Mouse (Mus musculus) embryo, embryonic 9.5 days (tissue): ENCODE measurements around the gene Stxbp1.
"Not testable (repeated sequence)": the region's sequence is repeated elsewhere in the genome, so short reads cannot be mapped to it uniquely, and the experiment has no call there.

Source experiments
- DNase-seq: peaks from one replicate; pipeline ENCODE4 v3.0.0-alpha.2; 2017; ENCODE audit errors: extremely low spot score

Gene Stxbp1

DNA sequence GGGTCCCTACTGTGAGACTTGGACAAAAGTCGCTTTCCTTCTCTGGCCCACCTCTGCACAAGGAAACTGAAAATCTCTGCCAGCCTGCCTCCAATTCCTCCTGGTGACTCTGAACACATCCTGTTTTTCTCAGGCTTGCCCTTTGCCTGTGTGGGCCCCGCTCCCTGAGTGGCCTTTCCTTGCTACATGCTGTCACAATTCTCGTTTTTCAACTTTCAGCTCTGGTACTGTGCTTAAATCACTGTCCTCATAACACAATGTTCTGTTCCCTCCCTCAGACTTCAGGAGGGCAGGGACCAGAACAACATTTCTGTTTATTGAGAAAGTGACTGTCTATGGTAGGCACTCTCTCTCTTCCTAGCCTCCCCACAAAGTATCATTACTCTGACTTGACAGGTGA, 27.0 kb upstream of the Stxbp1 start:
- DNase-seq, result no peak

GRCm38 (mm10) chr2:32870275-32871100, 23.4 kb upstream of the Stxbp1 start:
- no peak for DNase-seq

DNA sequence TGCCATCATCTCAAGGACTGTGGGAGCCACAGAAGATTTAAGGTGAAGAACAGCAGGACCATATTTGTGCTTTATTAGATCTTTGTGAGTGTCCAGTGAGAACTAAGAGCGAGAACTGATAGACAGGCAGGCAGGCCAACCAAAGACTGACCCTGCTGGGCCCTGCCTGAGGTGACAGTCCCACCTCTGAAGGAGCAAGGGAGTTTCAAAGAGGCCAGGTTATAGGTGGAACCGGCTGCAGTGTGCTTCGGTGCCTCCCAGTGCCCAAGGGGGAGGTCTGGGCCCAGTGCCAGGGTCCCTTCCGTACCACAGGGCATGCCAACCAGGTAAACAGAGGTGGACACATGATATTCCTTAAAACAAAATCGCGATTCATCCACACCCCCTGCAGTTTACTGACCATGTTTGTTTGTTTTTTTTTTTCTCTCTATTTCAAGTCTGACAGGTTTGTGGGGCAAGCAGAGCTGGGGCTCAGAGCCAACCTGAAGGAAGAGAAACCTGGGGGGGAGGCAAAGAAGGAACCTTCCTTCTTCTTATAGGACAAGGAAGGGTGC, 22.8 kb upstream of the Stxbp1 start:
- no peak for DNase-seq

DNA sequence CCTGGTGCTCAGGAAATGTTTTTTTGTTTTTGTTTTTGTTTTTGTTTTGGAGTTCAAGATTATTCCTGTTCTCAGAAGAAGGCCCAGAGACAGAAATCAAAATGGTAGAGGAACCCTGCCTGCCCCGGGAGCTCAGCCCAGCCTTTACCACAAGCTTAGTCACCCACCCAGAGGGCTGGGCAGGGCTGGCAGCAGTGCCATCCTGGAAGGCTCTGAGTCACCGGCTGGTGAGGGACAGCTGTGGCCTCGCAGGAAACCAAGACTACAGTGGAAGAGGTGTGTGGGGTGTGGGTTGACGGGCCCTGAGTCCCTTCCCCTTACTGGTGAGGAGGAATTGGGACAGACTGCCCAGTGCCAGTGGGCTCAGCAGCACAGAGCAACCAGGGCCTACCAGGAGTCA, 20.3 kb upstream of the Stxbp1 start:
- DNase-seq, result no peak

GRCm38 (mm10) chr2:32864755-32865154, 17.7 kb upstream of the Stxbp1 start:
- peak; percentile 32 for DNase-seq

DNA sequence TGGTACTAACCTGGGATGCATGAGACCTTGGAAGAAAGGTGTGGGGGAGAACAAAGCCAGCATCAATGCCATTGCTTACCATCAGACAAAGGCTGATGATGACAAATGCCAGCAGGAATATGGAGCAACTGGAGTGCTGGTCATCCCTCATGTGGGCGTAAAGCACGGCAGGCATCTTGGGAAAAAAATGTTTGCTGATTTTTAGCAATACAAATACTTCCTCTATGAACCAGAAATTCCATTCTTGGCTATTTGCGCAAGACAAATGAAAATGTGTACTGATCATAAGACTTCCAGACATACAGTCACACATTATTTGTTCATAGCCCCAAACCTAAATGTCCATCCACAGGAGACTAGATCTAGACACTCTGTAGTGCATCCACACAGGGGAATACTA, 16.3 kb upstream of the Stxbp1 start:
- DNase-seq, result no peak

- DNase-seq, result no peak
Observed at GRCm38 (mm10) chr2:32860799-32861198, 13.8 kb upstream of the Stxbp1 start.

DNA sequence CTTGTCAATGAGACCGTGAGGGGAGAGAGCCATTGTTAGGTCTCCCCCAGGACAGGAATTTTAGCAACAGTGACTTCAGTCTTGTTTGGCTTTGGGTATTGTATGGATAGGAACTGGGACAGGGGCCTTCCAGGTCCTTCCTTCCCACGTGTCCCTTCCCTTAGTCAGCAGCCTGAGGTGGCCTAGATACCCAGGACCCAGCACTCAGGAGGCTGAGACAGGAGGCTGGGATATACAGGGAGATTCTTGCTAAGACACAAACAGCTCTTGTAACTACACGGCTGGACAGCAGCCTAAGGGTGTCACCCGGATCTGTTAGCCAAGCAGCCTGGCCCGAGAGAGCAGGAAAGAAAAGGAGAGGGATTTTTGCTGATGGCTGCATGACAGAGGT, 12.6 kb upstream of the Stxbp1 start:
- DNase-seq, result no peak

- DNase-seq, result peak; percentile 49
Observed at GRCm38 (mm10) chr2:32859010-32859621, 12.1 kb upstream of the Stxbp1 start.

DNA sequence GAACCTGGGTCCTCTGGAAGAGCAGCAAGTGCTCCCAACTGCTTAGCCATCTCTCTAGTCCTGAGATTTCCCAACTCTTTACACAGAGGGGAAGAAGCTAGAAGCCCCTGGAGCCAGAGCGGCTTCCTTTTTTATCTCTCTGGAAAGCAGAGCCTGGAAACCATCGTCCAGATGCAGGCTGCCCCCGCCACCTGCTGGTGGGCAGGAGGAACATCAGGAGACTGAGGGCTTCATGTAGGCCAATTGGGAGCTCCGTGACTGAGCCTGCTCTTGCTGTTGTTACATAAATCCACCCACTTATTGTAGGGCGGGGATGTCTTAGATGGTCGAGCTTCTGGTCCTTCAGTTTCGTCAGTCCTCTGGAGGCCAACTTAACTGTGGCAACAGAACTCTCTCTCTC, 10.5 kb upstream of the Stxbp1 start:
- DNase-seq, result peak; percentile 82

DNA sequence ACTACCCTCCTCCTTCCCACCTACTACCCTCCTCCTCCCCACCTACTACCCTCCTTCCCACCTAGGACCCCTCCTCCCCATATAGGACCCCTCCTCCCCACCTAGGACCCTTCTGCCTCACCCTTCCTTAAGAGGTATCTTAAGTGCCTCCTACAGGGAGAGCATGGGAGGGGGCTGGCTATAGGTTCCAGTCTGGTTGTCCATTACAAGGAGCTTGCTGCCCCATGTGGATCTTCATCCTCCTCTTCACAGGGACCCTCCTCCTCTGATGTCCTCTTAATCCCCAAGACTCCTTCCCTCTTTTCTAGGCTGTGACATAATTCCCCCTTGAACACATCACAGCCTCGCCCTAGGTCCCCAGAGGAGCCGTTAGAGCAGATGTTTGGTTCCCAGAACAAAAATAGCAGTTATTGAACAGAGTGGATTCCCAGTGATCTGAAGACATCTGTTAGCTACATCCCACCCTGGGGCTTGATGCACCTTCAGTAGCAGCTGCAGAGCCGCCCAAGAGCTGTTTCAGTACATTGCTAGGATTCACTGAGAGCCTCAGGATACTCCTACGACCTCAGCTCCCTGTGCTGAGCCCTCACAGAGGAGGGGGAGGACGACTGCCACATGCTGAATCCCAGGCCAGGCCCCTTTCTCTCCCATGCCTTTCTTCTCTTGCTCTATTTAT, 8.9 kb upstream of the Stxbp1 start:
- no peak for DNase-seq

- DNase-seq, result no peak
Observed at GRCm38 (mm10) chr2:32855046-32855785, 8.2 kb upstream of the Stxbp1 start.

- peak; percentile 82 for DNase-seq
Observed at GRCm38 (mm10) chr2:32854206-32854605, 7.2 kb upstream of the Stxbp1 start.

DNA sequence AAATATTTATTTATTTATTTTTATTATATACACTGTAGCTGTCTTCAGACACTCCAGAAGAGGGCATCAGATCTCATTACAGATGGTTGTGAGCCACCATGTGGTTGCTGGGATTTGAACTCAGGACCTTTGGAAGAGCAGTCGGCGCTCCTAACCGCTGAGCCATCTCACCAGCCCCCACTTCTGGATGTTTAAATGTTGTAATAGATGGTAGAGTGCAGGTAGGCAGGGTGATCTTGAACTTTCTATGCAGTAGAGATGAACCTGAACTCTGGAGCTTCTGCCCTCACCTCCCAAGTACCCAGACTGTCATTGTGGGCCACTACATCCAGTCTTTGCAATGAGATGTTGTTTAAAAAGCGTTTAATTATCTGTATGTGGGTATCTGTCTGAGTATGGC, 6.7 kb upstream of the Stxbp1 start:
- not testable (repeated sequence) for DNase-seq

- peak; percentile 36 for DNase-seq
Observed at GRCm38 (mm10) chr2:32852156-32852555, 5.1 kb upstream of the Stxbp1 start.

DNA sequence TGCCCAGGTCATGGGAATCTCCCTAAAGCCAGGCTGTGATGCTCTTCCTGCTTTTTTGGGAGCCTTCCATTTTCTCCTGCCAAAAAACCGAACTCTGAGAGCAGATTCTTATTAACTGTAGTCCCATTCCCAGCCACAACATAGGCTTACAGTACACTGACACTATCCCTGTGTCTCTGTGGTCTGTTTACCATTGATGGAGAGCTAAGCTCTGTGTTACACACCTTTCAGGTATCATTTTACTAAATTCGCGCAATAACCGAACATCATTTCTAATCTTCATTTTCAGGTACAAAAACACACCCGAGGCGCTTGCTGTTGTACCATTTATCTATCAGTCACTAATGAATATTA, 400 bp upstream of the Stxbp1 start:
- DNase-seq, result no peak

GRCm38 (mm10) chr2:32846101-32846804, 792 bp downstream of the Stxbp1 start:
- peak; percentile 63 for DNase-seq

DNA sequence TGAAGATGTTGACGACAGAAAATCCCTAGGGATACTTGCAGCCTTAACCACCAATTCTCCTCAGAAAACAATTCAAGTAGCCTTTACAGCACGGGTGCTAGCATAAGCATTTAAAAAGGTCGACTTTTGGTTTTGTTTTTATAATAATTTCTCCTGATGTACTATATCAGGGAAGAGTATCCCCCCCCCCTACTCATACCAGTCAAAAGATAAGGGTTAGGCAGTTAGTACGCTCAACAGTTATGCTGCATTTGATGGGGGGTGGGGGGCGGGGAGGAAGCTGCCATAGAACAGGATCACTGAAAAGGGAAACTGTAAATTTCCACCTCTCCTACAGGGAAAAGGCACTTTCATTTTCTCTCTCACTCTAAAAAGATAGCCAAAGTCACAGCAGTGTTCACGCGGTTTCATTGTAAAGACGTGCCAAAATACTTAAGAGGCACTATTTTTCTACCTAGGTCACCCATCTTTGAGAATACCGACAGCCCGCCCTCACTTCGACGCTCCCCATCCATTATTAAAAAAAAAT, 1.4 kb downstream of the Stxbp1 start:
- DNase-seq, result no peak

DNA sequence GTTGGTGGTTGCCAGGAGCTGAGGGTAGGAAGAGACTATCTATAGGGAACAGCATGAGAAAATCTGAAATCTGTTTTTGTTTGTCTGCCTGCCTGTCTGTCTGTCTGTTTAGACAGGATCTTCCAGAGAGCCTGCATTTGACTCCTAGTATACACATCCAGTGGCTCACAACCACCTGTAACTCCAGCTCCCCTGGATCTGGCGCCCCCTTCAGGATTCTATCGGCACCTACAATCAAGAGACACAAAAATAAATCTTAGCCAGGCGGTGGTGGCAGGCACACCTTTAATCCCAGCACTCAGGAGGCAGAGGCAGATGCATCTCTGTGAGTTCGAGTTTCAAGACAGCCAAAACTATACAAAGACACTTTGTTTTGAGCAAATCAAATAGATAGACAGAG, 4.5 kb downstream of the Stxbp1 start:
- DNase-seq, result no peak

DNA sequence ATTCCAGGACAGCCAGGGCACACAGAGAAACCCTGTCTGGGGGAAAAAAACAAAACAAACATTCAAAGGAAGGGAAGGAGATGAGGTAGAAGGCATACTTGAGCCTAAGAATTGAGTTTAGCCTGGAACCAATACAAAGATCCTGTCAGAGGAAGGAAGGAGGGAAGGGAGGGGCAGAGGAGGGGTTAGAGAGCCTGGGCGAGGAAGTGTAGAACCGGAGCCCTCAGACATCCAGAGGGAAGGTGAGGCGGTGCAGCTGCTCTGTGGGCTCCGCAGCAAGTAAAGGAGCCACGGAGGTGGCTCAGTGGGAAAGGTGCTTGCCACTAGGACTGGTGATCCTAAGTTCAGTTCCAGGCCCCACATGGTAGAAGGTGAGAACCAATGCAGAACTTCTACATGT, 5.9 kb downstream of the Stxbp1 start:
- DNase-seq, result no peak

- no peak for DNase-seq
Observed at GRCm38 (mm10) chr2:32839261-32839660, 7.8 kb downstream of the Stxbp1 start.
